Mouse (Mus musculus): ENCODE results near the gene Dgkg.
A peak's percentile ranks its signal among the peaks of the same experiment; 100 is the strongest.

The Dgkg gene

GRCm38 (mm10) chr16:22542691-22543141 lies 114.3 kb downstream of the Dgkg start:
- peak; percentile 52 to 73 for DNase-seq

- no peak for DNase-seq
Measured at GRCm38 (mm10) chr16:22539275-22539674, 117.7 kb downstream of the Dgkg start.

GRCm38 (mm10) chr16:22536581-22537160 lies 120.3 kb downstream of the Dgkg start:
- DNase-seq = peak; percentile 57 to 75

- no peak for DNase-seq
Measured at GRCm38 (mm10) chr16:22533087-22533486, 123.9 kb downstream of the Dgkg start.

DNA sequence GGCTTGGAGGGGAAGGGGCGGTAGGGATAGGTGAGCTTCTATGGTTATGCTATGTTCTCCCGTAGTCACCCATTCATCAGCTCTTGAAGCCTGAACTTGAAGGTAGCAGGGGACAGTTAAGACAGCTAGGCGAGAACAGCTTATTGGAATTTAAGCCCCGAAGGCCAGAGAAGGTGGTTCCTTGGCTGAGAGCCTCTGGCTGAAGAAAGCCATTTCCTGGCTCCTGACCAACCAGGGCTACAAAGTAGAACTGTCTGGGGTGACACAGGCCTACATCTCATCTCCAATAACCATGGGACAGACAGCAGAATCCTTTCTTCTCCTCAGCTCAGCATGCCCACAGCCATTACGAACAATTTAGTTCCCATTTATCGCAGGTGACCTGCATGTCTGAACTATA lies 125.2 kb downstream of the Dgkg start:
- DNase-seq = peak; percentile 45 to 52

DNA sequence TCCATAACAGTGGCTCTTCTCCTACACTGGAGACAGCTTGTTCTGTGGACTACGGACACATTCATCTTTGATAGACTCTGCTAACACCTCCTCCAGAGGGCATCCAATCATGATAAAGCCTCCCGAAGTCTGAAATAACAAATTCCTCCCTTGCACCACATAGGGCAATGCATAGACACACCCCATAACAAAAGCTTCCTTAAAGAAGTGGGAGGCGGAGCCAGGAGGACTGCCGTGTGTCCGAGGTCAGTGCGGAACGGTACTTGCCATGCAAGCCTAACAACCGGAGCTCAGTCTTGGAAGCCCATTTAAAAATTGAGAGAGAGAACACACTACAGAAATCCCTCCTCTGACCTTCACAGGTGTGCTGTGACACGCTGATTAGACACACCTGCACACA lies 126.0 kb downstream of the Dgkg start:
- DNase-seq = no peak

GRCm38 (mm10) chr16:22527499-22527939 lies 129.5 kb downstream of the Dgkg start:
- DNase-seq = no peak

GRCm38 (mm10) chr16:22526386-22526785 lies 130.6 kb downstream of the Dgkg start:
- DNase-seq = no peak

DNA sequence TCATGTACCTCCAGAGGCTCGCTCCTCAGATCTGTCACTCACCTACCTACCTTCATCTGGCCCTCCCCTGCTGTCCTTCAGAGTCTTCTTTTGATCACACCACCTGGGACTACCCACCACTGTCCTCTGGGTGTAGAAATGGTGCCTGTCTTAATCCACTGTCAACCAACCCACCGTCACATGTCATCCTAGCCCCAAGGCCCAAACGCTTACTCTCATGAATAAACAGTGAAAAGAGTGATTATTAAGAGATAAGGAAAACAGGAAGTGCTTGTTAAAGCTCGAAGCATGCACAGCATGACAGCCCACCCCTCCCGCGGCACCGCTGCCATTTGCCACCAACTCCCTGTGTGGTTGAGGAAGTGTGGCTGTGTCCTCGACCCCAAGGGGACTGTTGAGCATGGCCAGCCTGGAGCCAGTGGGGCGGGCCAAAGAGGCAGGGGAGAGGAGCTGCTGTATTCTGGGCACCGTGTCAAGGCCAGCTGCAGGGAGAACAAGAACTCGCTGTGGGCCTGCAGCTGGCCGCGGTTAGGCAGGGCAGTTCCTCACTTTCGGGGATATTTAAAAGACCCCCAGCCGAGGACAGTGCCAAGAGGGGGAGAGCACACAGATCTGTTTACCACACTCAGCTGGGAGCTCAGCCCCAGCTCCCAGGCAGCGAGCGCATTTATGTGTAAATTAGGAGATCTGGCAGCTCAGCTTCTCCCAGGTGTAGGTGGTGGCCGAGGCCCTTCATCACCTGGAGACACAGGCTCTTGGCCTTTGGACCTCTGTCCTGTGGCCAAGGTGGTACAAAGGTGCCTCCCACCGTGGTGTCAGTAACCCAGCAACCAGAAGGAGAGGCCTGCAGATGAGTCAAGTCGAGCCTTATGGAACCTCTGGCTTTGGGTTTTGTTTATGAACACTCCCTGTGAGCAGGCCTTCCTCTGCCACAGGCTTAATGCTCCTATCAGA lies 139.3 kb downstream of the Dgkg start:
- peak; percentile 75 to 92 for DNase-seq

- DNase-seq = no peak
Measured at GRCm38 (mm10) chr16:22515476-22515875, 141.5 kb downstream of the Dgkg start.

DNA sequence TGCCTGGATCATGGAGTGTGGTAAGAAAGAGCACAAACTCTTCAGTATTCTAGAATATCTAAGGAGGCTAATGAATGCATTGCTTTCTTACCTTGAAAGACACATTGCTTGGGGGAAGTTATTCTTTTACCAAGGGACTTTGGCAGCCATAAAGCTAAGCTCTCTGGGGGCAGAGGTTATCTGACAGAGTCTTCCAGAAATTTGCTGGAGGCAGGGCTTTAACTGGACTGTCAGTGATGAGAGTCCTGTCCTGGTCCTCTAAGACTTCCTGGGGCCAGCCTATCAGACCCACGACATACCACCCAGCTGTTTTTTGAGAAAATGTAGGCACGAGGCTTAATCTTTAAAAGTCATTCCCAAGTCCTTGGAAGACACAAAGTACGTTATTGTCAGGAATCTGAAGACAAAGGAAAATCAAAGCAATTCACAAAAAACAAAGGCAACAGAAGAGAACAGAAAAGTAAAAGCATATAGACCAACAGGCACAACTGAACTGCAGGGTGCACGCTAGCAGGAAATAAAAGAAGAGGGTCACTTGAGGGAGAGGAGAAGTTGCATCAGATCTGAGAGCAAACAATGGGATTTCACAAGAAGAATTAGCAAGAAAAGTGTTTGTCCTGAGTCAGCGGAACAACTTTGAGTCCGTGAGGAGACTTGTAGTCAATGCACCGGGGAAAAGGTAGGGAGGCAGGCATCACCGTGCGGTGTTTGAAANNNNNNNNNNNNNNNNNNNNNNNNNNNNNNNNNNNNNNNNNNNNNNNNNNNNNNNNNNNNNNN lies 146.0 kb downstream of the Dgkg start:
- peak; percentile 17 to 35 for DNase-seq

- DNase-seq = no peak
Measured at GRCm38 (mm10) chr16:22508936-22509563, 148.0 kb downstream of the Dgkg start.

- no peak for DNase-seq
Measured at GRCm38 (mm10) chr16:22505656-22506055, 151.4 kb downstream of the Dgkg start.

- peak; percentile 61 to 64 for DNase-seq
Measured at GRCm38 (mm10) chr16:22504851-22505250, 152.2 kb downstream of the Dgkg start.

GRCm38 (mm10) chr16:22504049-22504448 lies 153.0 kb downstream of the Dgkg start:
- DNase-seq = peak in 1 of 2 experiments; percentile 40

GRCm38 (mm10) chr16:22503467-22503866 lies 153.6 kb downstream of the Dgkg start:
- DNase-seq = no peak

DNA sequence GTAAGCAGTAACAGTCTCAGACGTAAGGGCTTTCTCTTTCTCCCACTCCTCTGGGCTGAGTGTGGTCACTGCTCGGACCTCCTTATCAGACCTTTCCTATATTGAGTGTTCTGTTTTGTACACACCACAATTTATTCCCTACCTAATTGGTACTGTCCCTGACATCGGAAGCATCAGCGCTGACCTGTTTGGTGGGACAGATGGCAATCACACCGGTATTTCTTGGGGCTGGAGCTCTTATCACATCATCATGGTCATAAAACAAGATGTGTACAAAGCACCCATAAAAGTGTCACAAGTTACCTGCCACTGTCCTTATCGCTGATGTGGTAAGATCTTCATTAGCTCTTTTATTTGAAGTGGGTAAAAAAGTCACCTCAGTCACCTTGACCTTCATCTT lies 155.2 kb downstream of the Dgkg start:
- no peak for DNase-seq

DNA sequence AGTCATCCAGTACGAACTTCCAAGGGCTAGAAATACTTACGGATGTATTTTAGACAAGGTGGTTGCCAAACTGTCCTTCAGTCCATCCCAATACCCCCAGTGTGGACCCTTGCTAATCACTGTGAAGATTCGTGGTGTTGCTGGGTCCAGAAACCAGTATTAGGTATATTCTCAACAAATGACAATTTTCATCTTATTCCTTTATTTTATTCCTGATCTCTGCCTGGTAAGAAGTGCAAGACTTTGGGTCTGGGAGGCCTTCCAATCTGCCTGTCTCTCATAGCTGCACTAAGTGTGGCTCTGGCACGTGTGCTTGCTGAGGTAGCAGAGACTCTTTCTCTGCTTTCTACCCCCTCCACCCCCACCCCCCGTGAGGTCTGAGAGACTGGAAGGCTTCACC lies 156.5 kb downstream of the Dgkg start:
- DNase-seq = no peak

GRCm38 (mm10) chr16:22499951-22500350 lies 157.1 kb downstream of the Dgkg start:
- no peak for DNase-seq

DNA sequence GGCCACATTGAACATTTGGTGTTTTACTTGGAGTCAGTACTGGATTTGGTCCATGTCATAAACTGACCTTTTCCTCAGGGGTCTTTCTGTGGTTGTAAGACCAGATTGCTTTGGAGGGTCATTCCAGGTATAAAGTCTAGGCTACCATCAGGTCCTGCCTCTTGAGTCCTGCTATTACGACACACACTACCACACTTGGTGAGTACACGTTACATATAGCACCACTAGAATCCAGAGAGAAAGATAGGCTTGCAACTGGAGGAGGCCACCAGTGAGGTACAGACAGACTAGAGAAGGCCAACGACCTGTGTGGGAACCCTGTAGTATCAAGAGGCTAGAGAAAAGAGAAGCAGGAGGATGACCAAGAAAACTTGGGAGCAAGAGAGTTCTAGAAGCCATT lies 157.6 kb downstream of the Dgkg start:
- DNase-seq = no peak

DNA sequence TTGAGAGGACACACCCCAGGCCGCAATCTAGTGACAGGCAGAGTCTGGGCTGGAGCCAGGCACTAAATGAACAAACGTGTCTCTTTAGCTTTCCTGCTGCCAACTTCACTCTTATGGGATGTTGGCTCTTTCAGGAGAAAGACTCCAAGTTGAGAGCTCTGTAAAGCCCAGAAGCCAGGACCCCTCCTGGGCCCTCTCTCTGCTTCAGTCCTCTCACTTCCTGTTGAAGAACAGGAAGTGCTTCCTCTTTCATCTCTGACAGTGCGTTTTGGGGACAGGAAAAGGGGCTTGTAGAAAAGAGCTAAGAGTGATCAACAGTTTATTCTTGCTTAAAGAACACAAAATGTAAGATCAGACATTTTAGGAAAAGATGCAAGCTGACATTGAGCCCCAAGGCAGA lies 159.0 kb downstream of the Dgkg start:
- no peak for DNase-seq

DNA sequence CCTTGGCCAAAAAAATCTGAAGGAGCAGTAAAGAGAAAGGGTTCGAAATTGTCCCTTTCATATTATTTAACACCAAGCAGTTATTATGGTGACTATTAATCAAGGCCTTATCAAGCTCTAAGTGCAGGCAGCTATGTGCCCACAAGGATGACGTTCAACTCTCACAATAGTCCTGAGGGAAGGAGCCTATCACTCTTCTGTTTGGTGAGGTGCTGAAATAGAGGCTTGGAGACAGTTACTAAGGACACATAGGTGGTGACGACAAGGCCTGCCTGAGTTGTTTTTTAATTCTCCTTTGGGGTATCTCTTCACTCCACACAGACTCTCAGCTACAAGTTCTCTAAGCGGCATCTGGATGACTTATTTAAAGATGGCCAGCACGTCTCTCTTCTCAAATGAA lies 161.8 kb downstream of the Dgkg start:
- no peak for DNase-seq

GRCm38 (mm10) chr16:22494815-22495214 lies 162.2 kb downstream of the Dgkg start:
- DNase-seq = peak; percentile 36 to 42

All from lung, postnatal 4 days (tissue).